Mouse (Mus musculus): ENCODE results near the gene Limk2. TPM values are rescaled to one million over a fixed set of nuclear protein-coding genes. Genes with fewer than 3 reads are reported as not detected.

Gene Limk2
- polyA plus RNA-seq, 1 experiment from 2014 or later: 51.8 TPM

DNA sequence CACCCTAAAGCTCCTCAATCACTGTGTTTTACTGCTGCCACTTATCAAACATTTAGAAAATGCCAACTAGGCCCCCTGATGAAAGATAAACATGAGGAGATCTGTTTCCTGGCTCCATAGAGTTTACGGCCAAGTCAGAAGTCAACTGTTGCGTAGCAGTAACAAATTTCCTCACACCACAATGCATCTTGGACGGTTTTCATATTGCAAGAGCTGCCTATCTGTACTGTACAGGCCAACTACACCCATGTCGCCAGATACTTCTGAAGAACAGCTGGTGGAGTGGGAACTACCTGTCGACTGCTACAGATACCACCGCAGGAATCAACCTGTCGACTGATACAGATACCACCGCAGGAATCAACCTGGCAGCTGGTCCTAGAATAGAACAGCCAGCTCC, 35.9 kb upstream of the Limk2 start:
- H3K36me3 ChIP-seq (ENCODE audit: control insufficient read depth, insufficient read depth, low read length): no peaks in the 10 kb centered on the region
- H3K27ac ChIP-seq (ENCODE audit: low read depth, low read length): no peak overlapping the region
- H3K9me3 ChIP-seq (ENCODE audit: control insufficient read depth, low read length): no peaks in the 10 kb centered on the region
- WGBS: 92% methylated on average over 8 of the region's 8 CpGs
- no peak overlapping the region for H3K9ac ChIP-seq (ENCODE audit: low read length)
- no peaks in the 10 kb centered on the region for H3K4me1 ChIP-seq (replicated peaks; ENCODE audit: control insufficient read depth, insufficient read depth, low read length)
- ATAC-seq (replicated peaks; ENCODE audit: low FRiP score) (no peak), DNase-seq (ENCODE audit: low spot score) (no peak)
- no peak overlapping the region for H3K4me2 ChIP-seq (ENCODE audit: low read depth, low read length, severe bottlenecking)
- H3K4me3 ChIP-seq (ENCODE audit: low read depth, low read length): no peak overlapping the region
- no peaks in the 10 kb centered on the region for H3K27me3 ChIP-seq (ENCODE audit: control insufficient read depth, insufficient read depth, low read length)

- WGBS: 98% methylated on average over 2 of the region's 2 CpGs
- H3K27ac ChIP-seq (ENCODE audit: low read depth, low read length): no peak overlapping the region
- no peak for ATAC-seq (replicated peaks; ENCODE audit: low FRiP score)
- H3K4me2 ChIP-seq (ENCODE audit: low read depth, low read length, severe bottlenecking): no peak overlapping the region
- no peaks in the 10 kb centered on the region for H3K36me3 ChIP-seq (ENCODE audit: control insufficient read depth, insufficient read depth, low read length)
- H3K4me3 ChIP-seq (ENCODE audit: low read depth, low read length): no peak overlapping the region
- H3K9me3 ChIP-seq (ENCODE audit: control insufficient read depth, low read length): no peaks in the 10 kb centered on the region
- no peaks in the 10 kb centered on the region for H3K4me1 ChIP-seq (replicated peaks; ENCODE audit: control insufficient read depth, insufficient read depth, low read length)
- H3K9ac ChIP-seq (ENCODE audit: low read length): no peak overlapping the region
- no peak for DNase-seq (ENCODE audit: low spot score)
- no peaks in the 10 kb centered on the region for H3K27me3 ChIP-seq (ENCODE audit: control insufficient read depth, insufficient read depth, low read length)
These were observed 34.1 kb upstream of the Limk2 start for GRCm38 (mm10) chr11:3443091-3443490.

DNA sequence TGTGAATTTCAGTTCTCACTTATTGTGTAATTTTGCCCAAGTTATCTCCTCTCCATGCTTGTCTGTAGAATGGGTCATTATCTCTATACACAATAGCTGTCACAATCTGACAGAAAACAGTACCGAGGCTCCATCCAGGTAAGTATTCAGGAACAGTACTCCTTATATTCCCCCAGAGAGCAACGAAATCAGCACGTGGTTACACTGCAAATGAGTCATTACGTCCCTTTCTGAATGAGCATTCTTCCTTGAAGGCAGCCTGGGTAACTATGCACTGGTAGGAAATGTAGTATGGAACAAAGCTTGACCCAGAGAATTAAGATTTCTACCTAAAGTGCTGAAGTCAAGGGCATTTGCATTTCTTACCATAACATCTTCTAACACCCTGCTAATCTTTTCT, 33.7 kb upstream of the Limk2 start:
- H3K27ac ChIP-seq (ENCODE audit: low read depth, low read length): no peak overlapping the region
- 82% methylated on average over 4 of the region's 4 CpGs for WGBS
- no peak for DNase-seq (ENCODE audit: low spot score)

DNA sequence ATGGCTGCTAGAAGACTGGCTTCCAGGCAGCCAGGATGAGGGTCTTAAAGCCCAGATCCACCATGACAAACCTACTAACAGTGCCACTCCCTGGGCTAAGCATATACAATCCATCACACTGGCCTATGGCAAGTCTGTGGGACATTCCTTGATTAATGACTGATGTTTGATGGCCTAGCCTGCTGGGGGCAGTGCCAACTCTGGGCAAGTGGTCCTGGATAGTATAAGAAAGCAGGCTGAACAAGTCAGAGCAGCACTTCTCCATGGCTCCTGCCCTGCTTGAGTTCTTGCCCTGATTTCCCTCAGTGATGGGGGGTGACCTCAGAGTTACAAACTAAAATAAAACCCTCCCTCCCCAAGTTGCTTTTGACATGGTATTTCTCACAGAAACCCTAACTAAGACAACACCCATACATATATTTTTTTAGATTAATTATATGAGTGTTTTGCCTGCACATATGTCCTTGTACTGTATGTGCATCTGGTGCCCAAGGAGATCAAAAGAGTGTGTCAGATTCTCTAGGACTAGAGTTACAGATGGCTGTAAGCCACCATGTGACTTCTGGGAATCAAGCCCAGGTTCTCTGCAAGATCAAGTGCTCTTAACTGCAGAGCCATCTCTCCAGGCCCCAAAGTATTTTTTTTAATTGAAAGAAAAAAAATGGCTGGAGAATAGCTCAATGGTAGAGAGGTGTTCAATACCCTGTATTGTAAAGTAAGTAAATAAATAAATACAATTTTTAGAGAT, 32.9 kb upstream of the Limk2 start:
- no peaks in the 10 kb centered on the region for H3K4me1 ChIP-seq (replicated peaks; ENCODE audit: control insufficient read depth, insufficient read depth, low read length)
- H3K27ac ChIP-seq (ENCODE audit: low read depth, low read length): no peak overlapping the region
- H3K27me3 ChIP-seq (ENCODE audit: control insufficient read depth, insufficient read depth, low read length): no peaks in the 10 kb centered on the region
- no peaks in the 10 kb centered on the region for H3K9me3 ChIP-seq (ENCODE audit: control insufficient read depth, low read length)
- no peaks in the 10 kb centered on the region for H3K36me3 ChIP-seq (ENCODE audit: control insufficient read depth, insufficient read depth, low read length)
- ATAC-seq (replicated peaks; ENCODE audit: low FRiP score): no peak
- no peak overlapping the region for H3K9ac ChIP-seq (ENCODE audit: low read length)
- DNase-seq (ENCODE audit: low spot score): no peak
- H3K4me3 ChIP-seq (ENCODE audit: low read depth, low read length): no peak overlapping the region
- no peak overlapping the region for H3K4me2 ChIP-seq (ENCODE audit: low read depth, low read length, severe bottlenecking)

More for the DNA sequence above, 33.7 kb upstream of the Limk2 start:
- Histone ChIP-seq H3K4me2 (ENCODE audit: low read depth, low read length, severe bottlenecking) (no peak overlapping the region), H3K36me3 (ENCODE audit: control insufficient read depth, insufficient read depth, low read length) (no peaks in the 10 kb centered on the region), H3K9ac (ENCODE audit: low read length) (no peak overlapping the region), H3K9me3 (ENCODE audit: control insufficient read depth, low read length) (no peaks in the 10 kb centered on the region), H3K4me3 (ENCODE audit: low read depth, low read length) (no peak overlapping the region), H3K27me3 (ENCODE audit: control insufficient read depth, insufficient read depth, low read length) (no peaks in the 10 kb centered on the region), H3K4me1 (replicated peaks; ENCODE audit: control insufficient read depth, insufficient read depth, low read length) (no peaks in the 10 kb centered on the region)
- ATAC-seq (replicated peaks; ENCODE audit: low FRiP score): no peak

DNA sequence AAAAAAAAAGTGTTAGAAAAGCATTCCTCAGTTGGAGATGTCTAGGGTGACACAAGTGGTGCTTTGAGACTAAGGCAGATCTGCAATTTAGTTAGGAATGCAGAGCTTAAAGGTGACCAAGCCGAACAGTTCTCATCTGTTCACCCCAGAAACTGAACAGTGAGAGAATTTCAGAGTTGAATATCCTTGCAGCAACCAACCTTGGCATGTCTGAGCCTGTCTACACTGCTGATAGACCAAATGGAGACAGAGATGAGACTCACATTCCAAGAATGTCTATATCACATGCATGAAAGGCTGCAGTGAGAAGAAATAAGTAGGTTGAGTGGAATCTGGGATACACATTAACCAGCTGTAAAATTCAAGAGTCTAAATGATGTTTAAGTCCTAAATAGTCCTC, 28.6 kb upstream of the Limk2 start:
- H3K4me1 ChIP-seq (replicated peaks; ENCODE audit: control insufficient read depth, insufficient read depth, low read length): no peaks in the 10 kb centered on the region
- H3K27me3 ChIP-seq (ENCODE audit: control insufficient read depth, insufficient read depth, low read length): no peaks in the 10 kb centered on the region
- ATAC-seq (replicated peaks; ENCODE audit: low FRiP score) (no peak), DNase-seq (ENCODE audit: low spot score) (no peak)
- 82% methylated on average over 1 of the region's 1 CpGs for WGBS
- H3K4me3 ChIP-seq (ENCODE audit: low read depth, low read length): no peak overlapping the region
- no peaks in the 10 kb centered on the region for H3K9me3 ChIP-seq (ENCODE audit: control insufficient read depth, low read length)
- H3K36me3 ChIP-seq (ENCODE audit: control insufficient read depth, insufficient read depth, low read length): no peaks in the 10 kb centered on the region
- no peak overlapping the region for H3K9ac ChIP-seq (ENCODE audit: low read length)
- H3K4me2 ChIP-seq (ENCODE audit: low read depth, low read length, severe bottlenecking): no peak overlapping the region
- H3K27ac ChIP-seq (ENCODE audit: low read depth, low read length): no peak overlapping the region

- no peak for DNase-seq (ENCODE audit: low spot score)
- WGBS: 85% methylated on average over 4 of the region's 4 CpGs
- Histone ChIP-seq H3K27ac (ENCODE audit: low read depth, low read length) (no peak overlapping the region), H3K36me3 (ENCODE audit: control insufficient read depth, insufficient read depth, low read length) (no peaks in the 10 kb centered on the region), H3K4me1 (replicated peaks; ENCODE audit: control insufficient read depth, insufficient read depth, low read length) (no peaks in the 10 kb centered on the region), H3K9ac (ENCODE audit: low read length) (no peak overlapping the region), H3K9me3 (ENCODE audit: control insufficient read depth, low read length) (no peaks in the 10 kb centered on the region), H3K4me2 (ENCODE audit: low read depth, low read length, severe bottlenecking) (no peak overlapping the region), H3K4me3 (ENCODE audit: low read depth, low read length) (no peak overlapping the region), H3K27me3 (ENCODE audit: control insufficient read depth, insufficient read depth, low read length) (no peaks in the 10 kb centered on the region)
- no peak for ATAC-seq (replicated peaks; ENCODE audit: low FRiP score)
These were observed 24.8 kb upstream of the Limk2 start for GRCm38 (mm10) chr11:3433809-3434208.

GRCm38 (mm10) chr11:3431976-3432603, 23.1 kb upstream of the Limk2 start:
- no peak overlapping the region for H3K4me2 ChIP-seq (ENCODE audit: low read depth, low read length, severe bottlenecking)
- no peaks in the 10 kb centered on the region for H3K4me1 ChIP-seq (replicated peaks; ENCODE audit: control insufficient read depth, insufficient read depth, low read length)
- WGBS: 91% methylated on average over 6 of the region's 6 CpGs
- ATAC-seq (replicated peaks; ENCODE audit: low FRiP score) (no peak), DNase-seq (ENCODE audit: low spot score) (no peak)
- H3K36me3 ChIP-seq (ENCODE audit: control insufficient read depth, insufficient read depth, low read length): no peaks in the 10 kb centered on the region
- H3K9me3 ChIP-seq (ENCODE audit: control insufficient read depth, low read length): no peaks in the 10 kb centered on the region
- H3K27ac ChIP-seq (ENCODE audit: low read depth, low read length): no peak overlapping the region
- no peak overlapping the region for H3K4me3 ChIP-seq (ENCODE audit: low read depth, low read length)
- H3K27me3 ChIP-seq (ENCODE audit: control insufficient read depth, insufficient read depth, low read length): no peaks in the 10 kb centered on the region
- H3K9ac ChIP-seq (ENCODE audit: low read length): no peak overlapping the region

DNA sequence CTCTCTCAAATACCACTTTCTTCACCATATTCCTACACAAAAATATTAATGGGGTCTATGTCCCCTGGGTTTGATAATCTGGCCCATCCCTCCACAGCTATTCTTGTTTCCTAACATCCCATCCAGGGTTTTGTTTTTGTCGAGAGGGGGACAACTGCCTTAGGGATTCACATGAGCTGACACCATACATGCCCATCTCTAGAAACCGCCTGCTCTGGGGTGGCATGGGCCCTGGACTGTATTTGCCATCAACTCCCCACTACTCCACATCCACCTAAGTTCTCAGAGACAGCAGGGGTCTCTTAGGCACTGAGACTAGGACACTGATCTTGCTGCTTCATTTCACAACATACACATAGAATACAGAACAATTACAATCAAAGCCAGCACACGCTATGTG, 22.5 kb upstream of the Limk2 start:
- no peaks in the 10 kb centered on the region for H3K27me3 ChIP-seq (ENCODE audit: control insufficient read depth, insufficient read depth, low read length)
- no peaks in the 10 kb centered on the region for H3K4me1 ChIP-seq (replicated peaks; ENCODE audit: control insufficient read depth, insufficient read depth, low read length)
- 85% methylated on average over 3 of the region's 3 CpGs for WGBS
- DNase-seq (ENCODE audit: low spot score): no peak
- H3K4me3 ChIP-seq (ENCODE audit: low read depth, low read length): no peak overlapping the region
- H3K9ac ChIP-seq (ENCODE audit: low read length): no peak overlapping the region
- H3K9me3 ChIP-seq (ENCODE audit: control insufficient read depth, low read length): no peaks in the 10 kb centered on the region
- ATAC-seq (replicated peaks; ENCODE audit: low FRiP score): no peak
- H3K36me3 ChIP-seq (ENCODE audit: control insufficient read depth, insufficient read depth, low read length): no peaks in the 10 kb centered on the region
- no peak overlapping the region for H3K27ac ChIP-seq (ENCODE audit: low read depth, low read length)
- no peak overlapping the region for H3K4me2 ChIP-seq (ENCODE audit: low read depth, low read length, severe bottlenecking)

- no peak overlapping the region for H3K4me2 ChIP-seq (ENCODE audit: low read depth, low read length, severe bottlenecking)
- ATAC-seq (replicated peaks; ENCODE audit: low FRiP score): no peak
- H3K27me3 ChIP-seq (ENCODE audit: control insufficient read depth, insufficient read depth, low read length): no peaks in the 10 kb centered on the region
- H3K27ac ChIP-seq (ENCODE audit: low read depth, low read length): no peak overlapping the region
- H3K36me3 ChIP-seq (ENCODE audit: control insufficient read depth, insufficient read depth, low read length): no peaks in the 10 kb centered on the region; the same call in 1 of the 2 replicates
- no peak overlapping the region for H3K9ac ChIP-seq (ENCODE audit: low read length)
- DNase-seq (ENCODE audit: low spot score): no peak
- H3K9me3 ChIP-seq (ENCODE audit: control insufficient read depth, low read length): no peaks in the 10 kb centered on the region
- no peaks in the 10 kb centered on the region for H3K4me1 ChIP-seq (replicated peaks; ENCODE audit: control insufficient read depth, insufficient read depth, low read length)
- WGBS: 93% methylated on average over 7 of the region's 7 CpGs
- H3K4me3 ChIP-seq (ENCODE audit: low read depth, low read length): no peak overlapping the region
These were observed 19.6 kb upstream of the Limk2 start for GRCm38 (mm10) chr11:3428632-3429031.

Measured in forebrain, embryonic 11.5 days (tissue).